Mouse (Mus musculus): Measurements from ENCODE around the gene Vps33b.

The Vps33b gene

DNA sequence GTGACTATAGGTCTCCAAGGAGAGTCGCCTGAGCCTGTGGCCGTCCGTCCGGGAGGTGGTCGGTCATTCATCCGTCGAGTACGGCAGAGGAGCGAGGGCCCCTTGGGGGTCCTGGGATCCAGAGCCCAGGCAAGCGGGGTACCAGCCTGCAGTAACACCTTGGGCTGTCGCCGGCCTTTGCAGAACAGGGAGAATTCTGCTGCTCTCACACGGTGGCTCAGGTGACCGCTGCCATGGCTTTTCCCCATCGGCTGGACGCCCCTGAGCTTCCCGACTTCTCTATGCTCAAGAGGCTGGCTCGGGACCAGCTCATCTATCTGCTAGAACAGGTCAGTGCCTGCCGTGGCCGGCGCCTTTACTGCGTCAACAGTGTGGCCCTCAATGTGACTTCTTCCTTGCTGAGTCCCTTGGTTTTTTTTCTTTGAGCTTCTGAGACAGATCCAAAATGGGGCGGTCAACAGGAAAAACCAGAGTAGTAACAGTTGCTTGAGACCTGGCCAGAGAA lies 354 bp downstream of the Vps33b start:
- no peak for DNase-seq (ENCODE audit: low spot score in 2 of 2)

DNA sequence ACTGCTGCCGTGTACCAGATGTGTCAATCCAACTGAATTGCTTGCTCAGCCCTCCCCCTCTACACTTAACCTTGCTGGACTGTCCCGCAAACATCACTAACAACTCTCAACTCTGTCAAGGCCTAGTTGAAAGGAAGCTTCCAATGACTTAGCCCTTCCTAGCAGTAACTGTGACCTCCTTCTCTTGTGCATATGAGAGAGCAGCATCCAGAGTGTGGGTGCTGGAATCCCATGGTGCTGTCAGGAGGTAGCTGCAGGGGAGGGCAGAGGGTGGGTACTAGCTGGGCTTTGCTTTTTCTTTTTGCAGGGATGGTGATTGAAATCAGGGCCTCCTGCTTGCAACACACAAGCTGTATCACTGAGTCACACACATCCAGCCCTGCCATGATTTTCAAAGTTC lies 4.0 kb downstream of the Vps33b start:
- DNase-seq (ENCODE audit: low spot score in 2 of 2) = no peak

DNA sequence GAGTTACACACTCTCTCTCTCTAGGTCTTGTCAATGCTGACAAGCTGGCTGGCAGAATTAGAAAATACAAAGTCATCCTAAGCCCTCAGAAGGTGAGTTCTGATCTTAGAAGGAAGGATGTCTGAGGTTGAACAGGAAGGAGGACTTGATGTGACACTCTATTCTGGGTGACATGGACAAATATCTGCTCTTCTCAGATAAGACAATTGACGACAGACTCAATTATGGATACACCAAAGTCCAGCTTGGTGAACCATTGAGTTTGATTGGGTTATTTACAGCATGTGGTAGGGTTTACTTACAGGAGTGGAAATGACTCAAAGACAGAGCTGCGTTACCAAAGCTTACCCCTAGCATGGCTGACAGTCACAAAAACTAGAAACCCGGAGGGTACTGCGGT lies 6.9 kb downstream of the Vps33b start:
- DNase-seq (ENCODE audit: low spot score in 2 of 2) = no peak

DNA sequence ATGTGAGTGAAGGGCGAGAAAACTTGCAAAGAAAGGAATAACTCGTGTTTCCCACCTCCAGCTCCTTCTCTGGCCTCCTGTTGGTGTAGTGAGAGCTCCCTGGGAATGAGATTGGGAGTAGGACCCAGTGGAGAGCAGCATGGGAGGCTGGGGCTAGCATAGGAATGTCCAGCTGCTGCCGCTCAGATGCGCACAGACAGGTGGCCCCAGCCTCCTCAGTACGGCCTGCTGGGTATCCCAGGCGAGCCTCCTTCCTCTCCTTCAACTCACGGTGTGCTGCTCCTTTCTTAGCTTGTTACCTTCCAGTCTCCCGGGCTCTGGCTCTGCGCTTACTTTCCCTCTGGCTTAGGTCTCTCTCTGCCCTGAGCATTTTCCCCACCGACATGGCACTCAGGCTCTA lies 10.6 kb downstream of the Vps33b start:
- DNase-seq (ENCODE audit: low spot score in 2 of 2) = no peak

DNA sequence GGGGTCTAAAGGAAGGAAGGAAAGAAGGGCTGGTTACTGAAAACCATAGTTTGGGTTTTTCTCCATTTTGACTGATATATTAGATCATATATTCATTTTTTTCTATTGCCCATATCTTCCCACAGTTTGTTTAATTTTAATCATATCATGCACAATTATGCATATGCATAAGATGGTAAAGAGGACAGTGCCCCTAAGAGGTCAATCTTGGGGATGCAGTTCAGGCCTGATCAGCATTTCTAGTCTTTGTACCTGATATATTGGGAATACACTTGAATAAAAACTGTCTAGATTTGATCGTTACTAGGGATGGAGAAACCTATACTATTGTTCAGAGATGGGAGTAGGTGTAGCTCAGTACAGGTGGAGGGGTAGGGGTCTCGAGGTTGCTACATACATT lies 11.5 kb downstream of the Vps33b start:
- DNase-seq (ENCODE audit: low spot score in 2 of 2) = no peak

DNA sequence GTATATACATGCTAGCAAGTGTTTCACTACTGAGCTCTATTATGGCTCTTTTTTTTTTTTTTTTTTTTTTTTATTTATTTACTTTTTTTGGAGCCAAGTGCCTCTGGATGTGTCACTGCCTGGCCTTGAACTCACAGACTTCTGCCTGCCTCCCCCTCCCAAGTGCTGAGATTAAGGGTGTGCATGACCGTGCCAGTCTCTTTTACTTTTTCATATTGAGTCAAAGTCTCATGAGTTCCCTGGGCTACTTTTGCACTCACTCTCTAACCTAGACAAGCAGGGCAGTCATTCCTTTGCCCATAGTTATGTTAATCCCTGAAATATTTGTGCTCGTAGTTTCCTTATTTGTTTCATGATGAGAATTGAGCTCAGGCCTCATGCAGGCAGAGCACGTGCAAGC lies 12.2 kb downstream of the Vps33b start:
- DNase-seq (ENCODE audit: low spot score in 2 of 2) = no peak

DNA sequence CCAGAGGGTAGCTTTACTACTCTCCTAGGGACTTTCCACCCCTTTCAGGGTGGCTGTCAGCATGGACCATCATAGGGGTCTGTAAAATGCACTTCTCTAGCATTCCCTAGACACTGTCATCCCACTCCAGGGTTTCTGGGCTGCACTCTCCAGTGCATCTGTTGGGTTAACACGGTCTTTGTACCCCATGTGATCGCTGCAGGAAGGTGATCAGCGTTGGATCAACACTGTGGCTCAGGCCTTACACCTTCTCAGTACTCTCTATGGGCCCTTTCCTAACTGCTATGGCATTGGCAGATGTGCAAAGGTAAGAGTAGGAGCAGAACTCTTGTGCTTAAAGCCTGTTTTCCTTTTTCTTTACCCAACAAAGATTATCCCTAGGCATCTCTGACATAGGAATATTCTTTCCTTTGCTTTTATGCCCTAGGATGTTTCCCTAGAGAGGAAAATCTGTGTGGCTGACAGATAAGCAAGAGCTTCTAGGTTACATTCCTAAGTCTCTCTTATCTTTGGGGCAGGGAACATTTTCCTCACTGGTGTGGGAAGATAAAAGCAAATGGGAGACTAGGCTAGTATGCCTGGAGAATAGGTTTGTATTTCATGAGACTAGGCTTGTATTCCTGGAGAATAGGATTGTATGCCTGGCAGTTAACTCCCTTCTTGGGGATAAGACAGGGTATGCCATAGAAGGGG lies 13.9 kb downstream of the Vps33b start:
- DNase-seq (ENCODE audit: low spot score in 2 of 2) = no peak

DNA sequence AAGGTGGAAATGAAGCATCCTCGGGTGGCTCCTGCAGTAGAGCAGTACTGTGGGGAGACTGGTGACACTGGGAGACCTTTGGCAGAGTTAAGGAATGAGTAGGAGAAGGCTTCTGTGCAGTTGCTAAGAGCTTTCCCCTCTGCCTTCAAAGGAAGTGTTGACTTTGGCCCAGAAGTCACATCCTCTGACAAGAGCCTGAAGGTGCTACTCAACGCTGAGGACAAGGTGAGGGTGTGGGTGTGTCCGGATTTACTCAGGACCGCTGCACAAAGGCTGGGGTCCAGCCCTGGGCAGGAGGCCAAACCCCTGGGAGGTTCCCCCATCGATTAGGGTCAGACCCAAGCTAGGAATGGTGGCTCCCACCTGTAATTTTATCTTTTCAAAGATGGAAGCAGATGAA lies 14.9 kb downstream of the Vps33b start:
- no peak for DNase-seq (ENCODE audit: low spot score in 2 of 2)

DNA sequence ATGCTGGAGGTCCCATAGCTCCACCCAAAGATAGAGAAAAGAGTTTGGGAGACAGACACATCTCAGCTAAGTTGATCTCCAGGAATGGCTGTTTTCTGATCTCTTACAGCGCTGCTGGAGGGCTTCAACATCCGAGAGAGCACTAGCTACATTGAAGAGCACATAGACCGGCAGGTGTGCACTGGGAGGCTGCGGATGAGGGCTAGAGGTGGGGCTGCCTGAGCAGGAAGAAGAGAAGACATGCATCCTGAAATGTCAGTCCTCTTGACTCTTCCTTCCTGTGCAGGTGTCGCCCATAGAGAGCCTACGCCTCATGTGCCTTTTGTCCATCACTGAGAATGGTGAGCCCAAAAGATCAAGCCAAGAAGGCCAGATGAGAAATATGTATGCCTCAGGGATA lies 16.3 kb downstream of the Vps33b start:
- no peak for DNase-seq (ENCODE audit: low spot score in 2 of 2)

DNA sequence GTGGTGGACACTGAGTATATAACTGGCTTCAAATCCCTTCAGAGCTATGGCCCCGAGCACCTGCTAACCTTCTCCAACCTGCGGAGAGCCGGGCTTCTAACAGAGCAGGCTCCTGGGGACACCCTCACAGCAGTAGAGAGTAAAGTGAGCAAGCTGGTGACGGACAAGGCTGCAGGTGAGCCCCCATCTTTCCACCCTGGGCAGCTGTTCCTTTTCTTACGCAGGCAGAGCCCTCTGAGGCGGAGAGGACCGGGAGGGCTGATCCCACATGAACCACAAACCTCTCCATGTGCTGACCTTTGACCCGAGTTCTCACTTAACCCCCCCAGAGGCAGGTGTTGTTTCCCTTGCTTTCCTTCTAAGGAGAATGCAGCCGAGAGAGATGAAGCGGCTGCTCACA lies 18.3 kb downstream of the Vps33b start:
- DNase-seq (ENCODE audit: low spot score in 2 of 2) = no peak

DNA sequence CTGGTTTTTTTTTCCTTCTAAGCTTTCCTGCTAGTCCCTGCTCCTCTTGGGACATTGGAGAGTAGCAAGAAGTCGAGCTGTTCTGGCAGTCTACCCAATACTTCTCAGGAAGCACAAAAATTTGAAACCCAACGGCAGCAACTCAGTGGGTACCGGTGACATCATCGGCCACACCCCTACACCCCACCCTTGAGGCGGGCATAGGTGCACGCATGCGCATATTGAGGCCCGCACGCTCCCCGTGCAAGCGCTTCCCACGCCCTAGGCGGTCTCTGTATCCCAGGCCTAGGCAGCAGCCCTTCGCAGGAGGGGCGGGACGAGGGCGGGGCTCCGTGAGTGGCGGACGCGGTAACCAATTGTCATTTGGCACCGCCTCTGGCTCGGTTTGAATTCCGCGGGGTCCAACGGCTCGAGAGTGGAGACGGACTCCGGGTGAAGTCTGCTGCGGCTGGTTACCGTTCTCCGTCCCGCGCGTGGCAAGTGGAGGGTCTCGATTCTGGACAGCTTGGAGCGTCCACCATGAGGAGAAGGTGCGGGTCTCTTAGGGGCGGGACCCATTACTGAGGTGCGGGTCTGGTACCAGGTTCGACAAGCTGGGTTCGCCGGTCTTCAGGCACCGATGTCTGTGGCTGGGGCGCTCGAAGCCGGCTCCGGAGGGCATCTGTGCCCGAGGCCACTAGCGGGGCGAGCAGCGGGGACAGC lies 24.8 kb downstream of the Vps33b start, which contains the start of gene Prc1:
Gene Prc1, plus strand, starts transcription at position 389 of the 702 bp plus-strand sequence.
- DNase-seq (ENCODE audit: low spot score in 2 of 2) = peak; percentile 98 to 99

DNA sequence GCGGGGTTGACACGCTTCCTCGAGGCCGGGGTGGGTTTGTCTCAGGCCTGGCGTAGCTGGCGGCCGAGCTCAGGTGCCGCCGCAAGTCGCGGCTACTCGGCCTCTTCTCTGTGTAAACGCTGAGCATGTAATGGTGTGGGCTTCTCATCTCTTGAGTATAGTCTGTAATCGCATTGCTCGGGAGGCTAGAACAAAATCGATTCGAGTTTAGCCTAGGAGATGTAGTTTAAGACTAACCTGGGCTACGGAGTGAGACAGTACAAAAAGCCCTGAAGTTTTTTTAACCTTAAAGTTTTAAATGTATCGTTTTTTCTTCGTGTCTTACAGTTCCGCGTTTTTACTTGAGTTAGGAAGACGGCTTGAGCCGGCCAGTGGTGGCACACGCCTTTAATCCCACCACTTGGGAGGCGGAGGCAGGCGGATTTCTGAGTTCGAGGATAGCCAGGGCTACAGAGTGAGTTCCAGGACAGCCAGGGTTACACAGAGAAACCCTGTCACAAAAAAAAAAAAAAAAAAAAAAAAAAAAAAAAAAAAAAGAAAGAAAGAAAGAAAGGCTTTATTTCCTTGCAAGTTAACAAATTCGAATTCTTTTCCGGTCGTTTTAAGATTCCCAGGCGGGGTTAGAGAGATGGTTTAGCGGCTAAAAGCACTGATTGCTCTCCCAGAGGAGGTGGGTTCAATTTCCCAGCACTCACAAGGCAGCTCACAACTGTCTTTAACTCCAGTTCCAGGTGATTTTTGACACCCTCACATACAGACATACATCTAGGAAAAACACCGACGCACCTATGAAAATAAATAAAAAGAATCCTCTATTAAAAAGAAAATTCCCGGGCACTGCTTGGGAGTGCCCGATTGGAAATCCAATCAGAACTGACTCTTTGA lies 25.6 kb downstream of the Vps33b start:
- DNase-seq (ENCODE audit: low spot score in 2 of 2) = no peak

DNA sequence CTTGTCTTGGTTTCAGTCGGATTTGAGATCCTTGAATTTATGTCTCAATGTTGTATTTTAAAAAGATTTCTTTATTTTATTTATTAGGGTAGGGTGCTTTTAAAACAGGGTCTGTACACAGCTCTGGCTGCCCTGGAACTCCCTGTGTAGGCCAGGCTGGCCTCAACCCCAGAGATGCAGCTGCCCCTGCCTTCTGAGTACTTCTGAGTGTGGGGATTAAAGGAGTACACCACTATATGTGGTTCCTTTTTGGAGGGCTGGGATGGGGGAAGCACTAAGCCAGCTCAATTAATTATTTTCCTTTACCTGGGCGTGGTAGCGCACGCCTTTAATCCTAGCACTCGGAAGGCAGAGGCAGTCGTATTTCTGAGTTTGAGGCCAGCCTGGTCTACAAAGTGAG lies 27.0 kb downstream of the Vps33b start:
- DNase-seq (ENCODE audit: low spot score in 2 of 2) = no peak

DNA sequence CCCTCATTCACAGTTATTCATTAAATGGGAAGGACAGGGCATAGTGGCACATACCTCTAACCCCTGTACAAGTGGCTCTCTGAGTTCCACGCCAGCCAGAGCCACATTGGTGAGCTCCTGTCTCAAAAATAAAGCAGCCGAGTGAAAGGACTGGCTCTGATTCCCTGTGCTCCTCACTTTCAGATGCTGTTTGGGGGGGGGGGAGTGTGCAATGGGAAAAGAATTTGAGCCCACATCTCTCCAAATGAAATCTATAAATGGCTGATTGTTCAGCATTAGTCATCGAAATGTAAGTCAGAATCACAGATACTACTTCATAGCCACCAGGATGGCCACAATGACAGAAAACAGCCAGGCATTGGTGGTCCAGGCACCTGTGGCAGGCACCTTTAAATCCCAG lies 27.6 kb downstream of the Vps33b start:
- DNase-seq (ENCODE audit: low spot score in 2 of 2) = no peak

DNA sequence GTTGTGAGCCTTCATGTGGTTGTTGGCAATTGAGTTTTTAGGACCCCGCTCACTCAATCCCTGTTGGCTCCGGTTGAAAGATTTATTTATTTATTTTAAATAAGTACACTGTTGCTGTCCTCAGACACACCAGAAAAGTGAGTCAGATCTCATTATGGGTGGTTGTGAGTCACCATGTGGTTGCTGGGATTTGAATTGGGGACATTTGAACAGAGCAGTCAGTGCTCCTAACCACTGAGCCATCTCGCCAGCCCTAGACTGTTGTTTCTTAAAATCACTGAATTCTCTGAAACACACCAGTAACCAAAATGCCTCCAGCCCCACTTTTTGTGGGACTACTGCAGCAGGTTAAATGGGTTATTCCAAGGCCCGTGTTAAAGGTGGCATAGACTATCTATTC lies 29.3 kb downstream of the Vps33b start:
- DNase-seq (ENCODE audit: low spot score in 2 of 2) = no peak

DNA sequence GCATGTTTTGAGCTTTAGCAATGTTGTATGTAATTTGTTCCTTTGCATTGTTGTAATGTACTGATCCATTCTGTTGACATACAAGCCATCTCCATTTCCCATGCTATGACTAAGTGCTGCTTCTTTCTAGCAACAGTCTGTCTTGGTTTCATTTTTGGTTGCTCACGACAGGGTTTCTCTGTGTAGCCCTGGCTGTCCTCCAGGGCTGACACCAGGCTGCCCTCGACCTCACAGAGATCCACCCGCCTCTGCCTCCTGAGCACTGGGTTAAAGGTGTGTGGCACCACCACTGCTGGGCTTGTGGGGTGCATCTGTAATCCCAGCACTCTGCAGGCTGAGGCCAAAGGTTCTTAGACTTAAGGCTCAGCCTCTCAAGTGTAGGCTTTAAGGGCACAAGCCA lies 30.1 kb downstream of the Vps33b start:
- DNase-seq (ENCODE audit: low spot score in 2 of 2) = no peak

DNA sequence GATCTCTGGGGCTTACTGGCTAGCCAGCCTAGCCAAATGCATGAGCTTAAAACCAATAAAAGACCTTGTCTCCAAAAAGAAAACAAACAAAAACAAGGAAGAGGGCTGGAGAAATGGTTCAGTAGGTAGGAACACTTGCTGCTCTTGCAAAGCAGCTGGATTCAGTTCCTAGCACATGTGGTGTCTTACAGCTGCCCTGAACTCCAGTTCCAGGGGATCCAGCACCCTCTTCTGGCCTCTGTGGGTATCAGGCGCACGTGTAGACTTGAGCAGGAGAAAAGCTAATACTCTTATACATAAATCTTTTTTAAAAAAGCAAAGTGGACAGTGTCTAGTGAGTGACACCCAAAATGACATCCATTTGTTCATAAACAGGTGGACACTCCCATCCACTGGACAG lies 32.1 kb downstream of the Vps33b start:
- DNase-seq (ENCODE audit: low spot score in 2 of 2) = no peak

DNA sequence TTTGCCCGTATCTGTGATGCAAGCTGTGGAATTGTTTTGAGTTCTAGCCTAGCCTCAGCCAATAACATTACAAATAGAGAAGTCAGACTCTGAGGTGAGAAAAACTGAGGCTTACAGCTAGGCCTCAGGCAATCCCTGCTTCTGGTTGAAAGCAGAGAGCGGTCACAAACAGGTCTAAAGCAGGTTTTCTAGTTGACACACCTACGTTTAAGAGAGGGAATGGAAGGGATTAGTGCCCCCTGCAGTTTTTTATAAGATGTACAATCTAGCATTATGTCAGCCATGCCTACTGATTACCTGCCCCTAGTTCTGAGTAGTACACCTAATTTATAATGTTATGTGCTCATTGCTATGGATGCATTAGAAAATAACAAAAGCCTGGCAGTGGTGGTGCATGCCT lies 38.3 kb downstream of the Vps33b start:
- DNase-seq (ENCODE audit: low spot score in 2 of 2) = no peak

DNA sequence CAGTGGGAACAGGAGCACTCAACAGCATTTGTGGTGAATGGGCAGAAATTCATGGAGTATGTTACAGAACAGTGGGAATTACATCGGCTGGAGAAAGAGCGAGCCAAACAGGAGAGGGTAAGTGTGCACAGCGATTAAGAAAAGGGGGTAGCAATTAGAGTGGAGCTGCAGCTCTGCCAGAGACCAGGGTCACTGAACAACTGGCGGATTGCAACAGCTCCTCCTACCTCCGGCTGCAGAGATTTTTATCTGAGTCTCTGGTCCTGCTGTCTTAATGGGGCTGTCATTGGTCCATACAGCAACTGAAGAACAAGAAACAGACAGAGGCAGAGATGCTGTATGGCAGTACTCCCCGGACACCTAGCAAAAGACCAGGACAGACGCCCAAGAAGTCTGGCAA lies 41.3 kb downstream of the Vps33b start:
- DNase-seq (ENCODE audit: low spot score in 2 of 2) = no peak

DNA sequence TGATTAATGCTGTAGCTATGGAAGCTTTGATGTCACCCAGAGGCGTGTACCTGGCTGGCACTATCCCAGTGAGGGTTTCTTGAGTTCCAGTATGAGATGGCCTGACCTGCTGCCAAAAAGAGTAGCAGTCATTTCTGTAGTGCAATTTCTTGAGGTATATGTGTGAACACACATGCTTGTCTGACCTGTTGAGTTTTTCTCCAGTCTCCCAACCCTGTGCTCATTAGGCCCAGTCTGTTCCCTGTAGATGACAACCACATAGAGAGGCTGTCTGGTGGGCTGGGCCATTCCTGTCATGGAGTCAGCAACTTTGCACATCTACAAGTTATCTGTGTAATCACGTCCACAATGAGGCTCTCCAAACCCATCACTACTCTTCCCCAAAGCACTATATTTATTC lies 46.3 kb downstream of the Vps33b start:
- DNase-seq (ENCODE audit: low spot score in 2 of 2) = no peak

DNA sequence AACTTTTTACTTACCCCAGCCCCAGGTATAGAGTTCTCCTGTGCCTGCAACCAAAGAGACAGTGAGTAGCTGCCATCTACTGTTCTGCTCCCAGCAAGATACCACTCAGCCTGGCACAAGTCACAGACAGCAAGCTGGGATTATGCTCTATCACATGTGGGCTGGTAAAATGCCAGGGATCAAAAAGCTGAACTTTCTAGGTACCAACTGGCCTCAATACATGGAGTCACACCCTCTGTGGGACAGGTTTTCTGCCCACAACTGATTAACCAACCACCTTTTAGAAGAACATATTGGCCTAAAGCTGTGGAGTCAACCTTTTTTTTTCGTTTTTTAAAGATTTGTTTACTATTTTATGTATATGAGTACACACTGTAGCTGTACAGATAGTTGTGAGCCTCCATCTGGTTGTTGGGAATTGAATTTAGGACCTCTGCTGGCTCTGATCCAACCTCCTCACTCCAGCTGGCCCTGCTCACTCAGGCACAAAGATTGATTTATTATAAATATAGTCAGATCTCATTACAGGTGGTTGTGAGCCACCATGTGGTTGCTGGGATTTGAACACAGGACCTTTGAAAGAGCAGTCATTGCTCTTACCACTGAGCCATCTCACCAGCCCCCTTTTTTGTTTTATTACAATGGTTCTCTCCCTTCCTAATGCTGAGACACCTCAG lies 48.1 kb downstream of the Vps33b start:
- no peak for DNase-seq (ENCODE audit: low spot score in 2 of 2)

DNA sequence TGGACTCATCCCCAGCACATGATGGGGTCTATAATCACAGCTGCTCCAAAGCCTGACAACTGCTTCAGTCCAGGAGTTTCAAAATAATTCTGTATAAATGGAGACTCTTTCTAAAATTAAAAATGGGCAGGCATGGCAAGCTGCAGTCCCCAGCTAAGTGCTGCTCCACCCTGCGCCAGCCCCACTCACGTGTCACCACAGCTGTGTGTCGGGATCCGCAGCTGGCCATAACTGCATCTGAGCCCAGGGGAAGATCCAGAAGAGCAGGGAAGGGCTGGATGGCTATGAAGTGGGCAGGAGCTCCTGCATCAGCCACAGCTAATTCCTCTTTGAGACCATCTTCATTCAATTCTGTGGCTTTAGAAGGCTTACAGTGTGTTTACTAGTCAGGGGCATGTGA lies 49.2 kb downstream of the Vps33b start:
- no peak for DNase-seq (ENCODE audit: low spot score in 2 of 2)

Measured in cerebellum, postnatal 4 days (tissue).